Mouse (Mus musculus): Measurements from ENCODE around the gene Apol7b.
"Not testable (repeated sequence)": the region's sequence is repeated elsewhere in the genome, so short reads cannot be mapped to it uniquely, and the experiment has no call there.

The Apol7b gene

GRCm38 (mm10) chr15:77447392-77447791, at the start of gene Apol7b:
Apol7b (minus strand) TSS chr15:77447492.
- DNase-seq (ENCODE audit: low read depth, low spot score), result not testable (repeated sequence)

DNA sequence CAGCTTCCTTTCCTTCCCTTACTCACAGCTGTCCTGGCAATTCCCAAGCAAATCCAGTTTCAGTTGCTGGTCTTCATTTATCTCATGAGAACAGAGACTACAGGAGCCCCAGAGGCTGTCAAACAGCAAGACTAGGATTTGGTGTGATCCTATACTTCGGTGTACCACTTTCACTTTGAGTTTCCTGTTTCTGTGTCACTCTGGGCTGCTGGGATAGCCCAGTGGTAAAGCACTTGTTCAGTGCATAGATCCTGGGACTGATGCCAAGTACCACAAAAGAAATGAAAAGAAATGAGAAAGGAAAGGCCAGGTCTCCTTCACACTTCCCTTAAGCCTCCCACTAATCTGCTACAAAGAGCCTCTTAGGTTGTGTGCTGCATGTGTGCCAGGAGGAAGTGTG, 47.4 kb upstream of the Apol7b start:
- not testable (repeated sequence) for DNase-seq (ENCODE audit: low read depth, low spot score)

GRCm38 (mm10) chr15:77493181-77493580, 45.9 kb upstream of the Apol7b start:
- not testable (repeated sequence) for DNase-seq (ENCODE audit: low read depth, low spot score)

DNA sequence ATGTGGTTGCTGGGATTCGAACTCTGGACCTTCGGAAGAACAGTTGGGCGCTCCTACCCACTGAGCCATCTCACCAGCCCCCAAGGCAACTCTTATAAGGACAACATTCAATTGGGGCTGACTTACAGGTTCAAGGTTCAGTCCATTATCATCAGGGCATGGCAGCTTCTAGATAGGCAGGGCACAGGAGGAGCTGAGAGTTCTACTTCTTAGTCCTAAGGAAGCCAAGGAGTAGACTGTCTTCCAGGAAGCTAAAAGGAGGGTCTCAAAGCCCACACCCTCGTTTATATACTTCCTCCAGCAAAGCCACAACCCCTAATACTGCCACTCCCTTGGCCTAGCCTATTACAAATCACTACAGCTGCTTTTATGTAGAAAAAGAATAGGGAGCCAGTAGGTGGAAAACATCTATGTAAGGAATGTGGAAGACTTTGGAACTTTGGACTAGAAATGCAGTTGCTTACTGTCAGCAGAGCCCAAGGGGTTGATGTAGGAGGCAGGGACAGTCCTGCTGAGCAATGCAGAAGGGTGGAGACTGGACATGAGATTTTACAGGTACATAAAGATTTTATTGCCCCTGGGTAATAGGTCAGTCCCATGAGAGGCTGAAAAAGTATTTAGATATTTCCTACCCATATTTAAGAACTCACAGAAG, 35.0 kb upstream of the Apol7b start:
- no peak for DNase-seq (ENCODE audit: low read depth, low spot score)

DNA sequence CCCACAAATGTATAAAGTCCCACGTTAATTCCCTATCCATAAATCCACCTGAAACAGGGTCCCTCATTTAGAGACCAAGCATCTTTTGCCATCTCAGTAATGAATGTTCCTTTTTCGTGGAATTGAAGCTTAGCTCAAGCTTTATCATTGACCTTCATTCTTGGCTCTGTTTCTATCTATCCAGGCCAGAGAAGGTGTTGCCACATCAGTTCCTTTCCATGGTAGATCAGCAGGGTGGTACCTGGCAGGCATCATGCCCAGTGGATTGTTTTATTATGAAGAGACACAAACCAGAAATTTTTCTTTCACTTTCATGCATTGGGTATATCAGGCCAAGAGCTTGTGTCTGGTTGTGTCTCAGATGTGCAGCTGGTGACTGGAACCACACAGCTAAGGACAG, 29.4 kb upstream of the Apol7b start, which contains the start of gene Apol10a:
Gene Apol10a, plus strand, starts transcription at position 355 of the 400 bp plus-strand sequence.
- DNase-seq (ENCODE audit: low read depth, low spot score), result not testable (repeated sequence)

DNA sequence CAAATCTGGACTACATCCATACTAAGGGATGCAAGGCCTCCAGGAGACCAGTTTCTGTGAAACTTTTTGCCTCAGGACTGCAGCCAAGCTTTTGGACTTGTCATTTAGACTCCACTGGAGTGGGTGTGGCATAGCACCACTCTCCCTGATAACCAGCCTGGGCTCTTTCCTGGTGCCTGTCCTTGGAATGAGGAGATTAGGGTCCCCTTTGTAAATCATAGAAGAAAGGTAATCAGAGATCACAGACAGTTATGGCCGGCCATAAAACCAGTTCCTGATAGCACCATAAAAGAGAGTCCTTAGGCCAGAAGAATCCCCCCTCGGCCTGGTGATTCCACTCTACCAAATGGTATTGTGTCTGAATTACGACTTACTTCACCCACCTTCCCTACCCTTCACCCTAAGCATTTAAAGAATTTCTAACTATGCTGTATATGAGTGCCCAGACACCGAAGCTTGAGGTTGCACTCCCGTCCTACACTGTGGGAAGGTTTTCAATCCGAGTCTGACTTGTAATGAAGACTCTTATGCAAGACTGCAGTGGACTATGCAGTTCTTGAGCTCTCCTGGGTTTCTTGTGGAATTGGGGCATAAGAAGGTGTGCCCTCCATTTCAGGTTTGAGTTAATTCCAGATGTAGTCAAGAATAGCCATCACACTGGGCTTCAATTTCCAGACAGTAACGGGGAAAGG, 27.6 kb upstream of the Apol7b start:
- DNase-seq (ENCODE audit: low read depth, low spot score), result not testable (repeated sequence)

GRCm38 (mm10) chr15:77449927-77450326, 2.6 kb upstream of the Apol7b start:
- not testable (repeated sequence) for DNase-seq (ENCODE audit: low read depth, low spot score)

GRCm38 (mm10) chr15:77445668-77446067, 1.6 kb downstream of the Apol7b start:
- not testable (repeated sequence) for DNase-seq (ENCODE audit: low read depth, low spot score)

DNA sequence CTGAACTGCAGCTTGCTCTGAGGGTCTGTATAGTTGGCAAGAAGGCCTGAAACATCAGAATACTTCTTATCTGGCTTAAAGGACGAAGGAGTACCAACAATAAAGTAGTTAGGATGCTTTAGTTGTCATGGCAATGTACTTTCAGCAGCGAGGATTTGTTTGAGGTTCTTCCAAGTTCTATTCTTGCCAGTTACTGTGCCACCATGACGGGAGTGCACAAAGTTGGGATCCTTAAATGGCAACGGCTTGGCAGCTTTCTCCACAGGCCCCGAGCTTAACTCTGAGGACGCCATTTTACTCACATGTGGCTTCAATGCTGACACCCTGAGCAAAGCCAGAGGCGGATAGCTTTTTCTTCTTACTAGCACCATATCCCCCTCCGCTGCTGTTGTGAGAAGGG, 2.5 kb downstream of the Apol7b start:
- not testable (repeated sequence) for DNase-seq (ENCODE audit: low read depth, low spot score)

GRCm38 (mm10) chr15:77428690-77429448, 18.4 kb downstream of the Apol7b start:
- DNase-seq (ENCODE audit: low read depth, low spot score), result not testable (repeated sequence)

DNA sequence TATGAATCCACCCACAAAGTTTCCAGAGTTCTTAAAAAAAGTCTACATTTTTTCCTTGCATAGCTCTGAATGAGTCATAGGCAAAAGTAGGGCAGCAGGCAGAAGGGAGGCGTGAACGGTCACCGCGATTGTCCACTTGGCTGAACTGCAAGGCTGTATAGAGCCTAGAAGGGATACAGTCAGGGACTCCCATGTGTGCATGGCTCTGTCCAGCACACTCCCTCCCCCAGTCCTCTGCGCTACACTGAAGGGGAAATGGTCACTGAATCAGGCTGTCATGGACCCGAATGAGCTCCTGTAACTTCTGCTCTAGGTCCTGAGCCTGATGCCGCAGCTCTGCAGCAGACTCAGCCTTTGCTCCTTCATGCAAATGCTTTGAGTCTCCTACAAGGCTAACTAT, 24.4 kb downstream of the Apol7b start:
- DNase-seq (ENCODE audit: low read depth, low spot score), result not testable (repeated sequence)

GRCm38 (mm10) chr15:77419657-77420056, 27.6 kb downstream of the Apol7b start:
- DNase-seq (ENCODE audit: low read depth, low spot score), result not testable (repeated sequence)

DNA sequence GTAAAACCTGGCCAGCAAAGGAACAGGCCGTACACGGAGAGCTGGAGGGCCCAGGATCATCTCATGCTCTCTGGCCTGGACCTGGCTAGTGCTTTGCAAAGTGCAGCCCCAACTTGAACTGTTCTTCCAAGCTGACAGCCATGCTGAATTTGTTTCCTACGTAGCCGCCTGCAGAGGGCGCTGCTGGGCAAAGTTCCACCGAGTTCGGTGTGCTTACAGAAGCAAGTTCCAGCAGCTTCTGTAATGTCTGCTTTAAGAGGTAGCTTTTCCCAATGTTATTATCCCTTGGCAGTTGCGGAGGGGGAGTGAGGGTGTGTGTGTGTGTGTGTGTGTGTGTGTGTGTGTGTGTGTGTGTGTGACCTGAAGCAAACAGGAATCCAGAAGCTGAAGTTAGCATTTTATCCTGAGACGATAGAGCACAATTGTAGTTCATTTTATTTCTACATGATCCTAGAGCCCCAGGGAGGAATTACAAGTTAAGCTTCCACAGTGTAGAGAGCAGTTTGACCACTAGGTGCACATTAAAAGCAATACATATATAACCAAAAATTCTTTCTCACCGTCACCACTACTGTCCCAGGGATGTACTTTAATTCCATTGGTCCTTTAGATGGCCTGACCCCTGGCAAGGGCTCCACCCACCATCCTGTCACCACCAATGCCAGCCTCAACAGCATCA, 30.5 kb downstream of the Apol7b start:
- not testable (repeated sequence) for DNase-seq (ENCODE audit: low read depth, low spot score)

- not testable (repeated sequence) for DNase-seq (ENCODE audit: low read depth, low spot score)
Observed at GRCm38 (mm10) chr15:77415653-77416052, 31.6 kb downstream of the Apol7b start.

- DNase-seq (ENCODE audit: low read depth, low spot score), result not testable (repeated sequence)
Observed at GRCm38 (mm10) chr15:77412695-77413094, 34.6 kb downstream of the Apol7b start.

- not testable (repeated sequence) for DNase-seq (ENCODE audit: low read depth, low spot score)
Observed at GRCm38 (mm10) chr15:77411035-77411434, 36.3 kb downstream of the Apol7b start, which contains the start of gene Apol9a. Apol9a (minus strand) TSS chr15:77411135.

DNA sequence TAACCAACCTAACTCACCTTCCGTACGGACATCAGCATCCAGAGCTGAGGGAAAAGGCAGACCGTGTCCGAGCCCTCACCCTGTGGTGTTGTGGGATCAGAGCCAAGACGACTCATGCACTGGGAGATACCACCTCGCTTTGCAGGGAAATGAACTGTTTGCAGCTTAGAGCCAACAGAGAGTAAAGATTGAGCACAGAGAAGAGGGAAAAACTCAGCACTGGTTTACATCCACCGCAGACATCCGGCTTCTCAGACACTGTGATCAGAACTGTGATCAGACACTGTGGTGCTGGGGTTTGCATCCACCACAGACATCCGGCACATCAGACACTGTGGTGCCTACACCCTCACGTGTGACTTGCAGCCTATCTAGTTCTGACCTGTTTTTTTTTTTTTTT, 40.9 kb downstream of the Apol7b start:
- DNase-seq (ENCODE audit: low read depth, low spot score), result not testable (repeated sequence)

- DNase-seq (ENCODE audit: low read depth, low spot score), result not testable (repeated sequence)
Observed at GRCm38 (mm10) chr15:77399027-77399426, 48.3 kb downstream of the Apol7b start, which contains the start of gene Apol7a. Apol7a (minus strand) TSS chr15:77399110.

- DNase-seq (ENCODE audit: low read depth, low spot score), result not testable (repeated sequence)
Observed at GRCm38 (mm10) chr15:77397450-77398132, 49.7 kb downstream of the Apol7b start.

DNA sequence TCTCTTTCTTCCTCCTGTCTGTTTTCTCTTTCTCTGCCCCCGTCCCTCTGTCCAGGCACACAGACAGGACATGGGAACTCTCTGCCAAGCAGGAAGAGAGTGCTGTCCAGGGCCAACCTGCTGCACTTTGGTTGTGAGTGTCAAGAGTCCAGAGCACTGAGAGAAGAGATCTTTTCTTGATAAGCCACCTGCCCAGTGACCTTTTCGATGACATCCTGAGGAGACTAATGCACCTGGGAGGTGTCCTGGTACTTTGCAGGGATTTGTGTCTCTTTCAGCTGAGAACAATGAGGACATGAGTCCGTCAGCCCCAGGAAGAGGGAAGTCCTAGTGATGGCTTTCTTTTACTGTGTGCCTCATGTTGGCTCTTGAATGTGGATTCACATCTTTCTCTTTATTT, 53.5 kb downstream of the Apol7b start:
- not testable (repeated sequence) for DNase-seq (ENCODE audit: low read depth, low spot score)

- no peak for DNase-seq (ENCODE audit: low read depth, low spot score)
Observed at GRCm38 (mm10) chr15:77387462-77387861, 59.8 kb downstream of the Apol7b start.

Data from retina, adult 2 months (tissue).